Mouse (Mus musculus): ENCODE data around the gene Nudt5.

GRCm38 (mm10) chr2:5862834-5863233 lies 18.0 kb downstream of the Nudt5 start, which contains the start of gene Gm13199:
- TF ChIP-seq ZNF384 (IDR thresholded peaks at IDR 0.05; ENCODE audit: low read depth, low read length): no peak
- no peak for TF ChIP-seq HCFC1 (IDR thresholded peaks at IDR 0.05; ENCODE audit: borderline replicate concordance, insufficient read depth, low read length)

Measured in ES-E14 (cell line).